ENCODE assay signal across 9 mouse cellular contexts in genomic region chr3:37724946-37725735, GRCm38 (mm10). TPM values are rescaled to one million over a fixed set of nuclear protein-coding genes. Genes with fewer than 3 reads are reported as not detected.
DNase-seq lines count a peak whose midpoint lies in the region; ATAC-seq and TF ChIP-seq lines count a peak whose summit lies in the region.
"Had no signal": no experiment of that assay in that cellular context is flagged by ENCODE, and none has a peak within 500 bp of the region (broad histone marks: within the 10 kb centered on the region; RNA-seq: fewer than 3 reads in every experiment).

No protein-coding gene starts in this region.

- no peaks in the 10 kb centered on the region for H3K9me3 ChIP-seq in kidney, postnatal 0 days (replicated peaks; ENCODE audit: low read length)
- H3K9me3 ChIP-seq in E14TG2a.4 (ENCODE audit: low read length) = no peaks in the 10 kb centered on the region
- no peaks in the 10 kb centered on the region for H3K9me3 ChIP-seq in embryonic facial prominence, embryonic 15.5 days (replicated peaks)
- no peaks in the 10 kb centered on the region for H3K9me3 ChIP-seq in limb, embryonic 15.5 days
- H3K9me3 ChIP-seq: midbrain, embryonic 12.5 days had no signal

- TF ChIP-seq CTCF in kidney, postnatal 0 days (IDR thresholded peaks at IDR 0.05; ENCODE audit: low read depth) = no peak
- no peak for TF ChIP-seq CTCF in E14TG2a.4 (conservative IDR thresholded peaks at IDR 0.05; ENCODE audit: low read length)

- DNase-seq in kidney, postnatal 0 days (ENCODE audit: low spot score) = no peak
- no peak for DNase-seq in kidney, adult 11 months
- DNase-seq in left cerebral cortex, postnatal 25 days (ENCODE audit: low spot score in 2 of 2) = no peak
- no peak for DNase-seq in gastrocnemius, adult 8-10 months (ENCODE audit: low spot score in 2 of 2)

- no peaks in the 10 kb centered on the region for H3K36me3 ChIP-seq in kidney, postnatal 0 days (ENCODE audit: insufficient read depth, low read length)
- H3K36me3 ChIP-seq in E14TG2a.4 (ENCODE audit: insufficient read depth, low read length) = no peaks in the 10 kb centered on the region
- H3K36me3 ChIP-seq in embryonic facial prominence, embryonic 15.5 days = no peaks in the 10 kb centered on the region
- no peaks in the 10 kb centered on the region for H3K36me3 ChIP-seq in limb, embryonic 15.5 days
- H3K36me3 ChIP-seq: midbrain, embryonic 12.5 days had no signal

- ATAC-seq in kidney, postnatal 0 days (replicated peaks; ENCODE audit: low FRiP score, low read depth) = 0 out of 2 replicates have a peak, but pooled peaks have one; percentile 2
- ATAC-seq in embryonic facial prominence, embryonic 15.5 days (ENCODE audit: insufficient number of reproducible peaks, low FRiP score, low TSS enrichment, low read depth) = no peak
- no peak for ATAC-seq in limb, embryonic 15.5 days (ENCODE audit: insufficient number of reproducible peaks, low FRiP score, low TSS enrichment, low read depth)

- H3K27ac ChIP-seq in kidney, postnatal 0 days = peak overlapping the region; percentile 93
- peak overlapping the region; percentile 65 for H3K27ac ChIP-seq in embryonic facial prominence, embryonic 15.5 days (replicated peaks)
- H3K27ac ChIP-seq in limb, embryonic 15.5 days = 0 out of 2 replicates have a peak overlapping the region, but pooled peaks have one; percentile 67

- no peaks in the 10 kb centered on the region for H3K27me3 ChIP-seq in kidney, postnatal 0 days (ENCODE audit: insufficient read depth, low read length)
- H3K27me3 ChIP-seq in E14TG2a.4 (ENCODE audit: insufficient read depth, low read length) = peaks cover 68% of the 10 kb centered on the region
- H3K27me3 ChIP-seq in embryonic facial prominence, embryonic 15.5 days = no peaks in the 10 kb centered on the region
- no peaks in the 10 kb centered on the region for H3K27me3 ChIP-seq in limb, embryonic 15.5 days

- peak overlapping the region; percentile 10; the same call in 1 of the 2 replicates for H3K4me2 ChIP-seq in kidney, postnatal 0 days (ENCODE audit: low read length)
- peak overlapping the region; percentile 60 for H3K4me2 ChIP-seq in embryonic facial prominence, embryonic 15.5 days (replicated peaks)
- H3K4me2 ChIP-seq in limb, embryonic 15.5 days = peak overlapping the region; percentile 70; the same call in 1 of the 2 replicates

- H3K4me3 ChIP-seq in kidney, postnatal 0 days (replicated peaks; ENCODE audit: low read depth, low read length) = no peak overlapping the region
- peak overlapping the region; percentile 69; the same call in 1 of the 2 replicates for H3K4me3 ChIP-seq in E14TG2a.4 (replicated peaks; ENCODE audit: low read length)
- H3K4me3 ChIP-seq in embryonic facial prominence, embryonic 15.5 days (replicated peaks) = no peak overlapping the region; the same call in 1 of the 2 replicates
- H3K4me3 ChIP-seq in limb, embryonic 15.5 days = no peak overlapping the region

- H3K9ac ChIP-seq in kidney, postnatal 0 days (ENCODE audit: low read depth, low read length) = no peak overlapping the region
- no peak overlapping the region for H3K9ac ChIP-seq in embryonic facial prominence, embryonic 15.5 days
- H3K9ac ChIP-seq in limb, embryonic 15.5 days = no peak overlapping the region

- WGBS in kidney, postnatal 0 days = 59% methylated on average over 6 of the region's 6 CpGs
- WGBS in embryonic facial prominence, embryonic 15.5 days = 77% methylated on average over 6 of the region's 6 CpGs
- WGBS in limb, embryonic 15.5 days = 68% methylated on average over 6 of the region's 6 CpGs

- intact Hi-C loops in left cerebral cortex, postnatal 25 days (cut with DNase I) = no loop called here

- peaks cover 26% of the 10 kb centered on the region for H3K4me1 ChIP-seq in kidney, postnatal 0 days (replicated peaks; ENCODE audit: insufficient read depth, low read length)
- peaks cover 30% of the 10 kb centered on the region for H3K4me1 ChIP-seq in E14TG2a.4 (replicated peaks; ENCODE audit: low read depth, low read length)
- peaks cover 38% of the 10 kb centered on the region for H3K4me1 ChIP-seq in embryonic facial prominence, embryonic 15.5 days
- peaks cover 42% of the 10 kb centered on the region for H3K4me1 ChIP-seq in limb, embryonic 15.5 days

RNA-seq across cellular contexts. Expression of gene Gm5148, which starts 0.9 kb away (rescaled TPM):
- 11.4 and 14.4 TPM in 2 replicates for polyA plus RNA-seq in kidney, postnatal 0 days (2015; fragmentation: Nextera tagmentation; extraction: Ambion mirVana)
- 5.4 and 6.8 TPM in 2 replicates for polyA plus RNA-seq in embryonic facial prominence, embryonic 15.5 days (2015; fragmentation: Nextera tagmentation; extraction: Ambion mirVana)
- polyA plus RNA-seq in limb, embryonic 15.5 days (2015; fragmentation: Nextera tagmentation; extraction: Ambion mirVana) = 4.8 and 5.4 TPM in 2 replicates
- 1 to 10 TPM; 3.3 to 3.4 TPM for total RNA-seq in left cerebral cortex, postnatal 25 days (2021)
- total RNA-seq in gastrocnemius, adult 8-10 months (2022) = under 1 TPM in 1 of 4 experiments, not detected in 3; 0.45 TPM
- total RNA-seq: heart, postnatal 25 days had no signal

Comparison
In these comparisons a context has a peak if more than half of its experiments do, and no peak if none do; other contexts are left out.
1. H3K4me2 ChIP-seq: peak in every context shown above with its lines; median percentile 70 in limb, embryonic 15.5 days; 60 in embryonic facial prominence, embryonic 15.5 days; 10 in kidney, postnatal 0 days.